Mouse (Mus musculus) small intestine, adult 2 months (tissue): ENCODE measurements at regions not wholly inside any gene's neighbourhood (a gene's known extent, or its start where the extent isn't known, plus 50 kb on each side); places are given as distances from the start of the nearest gene placed in this dataset.

Experiments
- CTCF ChIP-seq: fragments of 200-500 bp; IDR thresholded peaks from 2 replicates; pipeline ENCODE4 v1.5.1; 2012; ENCODE audit warnings: low read depth, mild to moderate bottlenecking, control low read depth, inconsistent platforms, low read length, moderate library complexity, mixed read lengths; ENCODE audit not compliant: insufficient replicate concordance, insufficient read length; ENCODE audit errors: extremely low read depth
- POLR2A ChIP-seq: fragments of 200-500 bp; IDR thresholded peaks from 2 replicates; pipeline ENCODE4 v1.6.1; 2012; ENCODE audit warnings: low read depth, mild to moderate bottlenecking, control low read depth, inconsistent platforms, low read length, moderate library complexity

GRCm38 (mm10) chr3:133650025-133650424 is 105.1 kb upstream of the Tet2 start:
- TF ChIP-seq POLR2A, result no peak
- TF ChIP-seq CTCF, result no peak
